Mouse (Mus musculus): ENCODE measurements around the gene Pcnx2.

Pcnx2 gene

GRCm38 (mm10) chr8:125897868-125898788, at the start of gene Pcnx2:
Pcnx2 (minus strand) TSS chr8:125898317.
- no peak for DNase-seq (ENCODE audit: low read depth, low spot score)

- DNase-seq (ENCODE audit: low read depth, low spot score), result no peak
Measured at GRCm38 (mm10) chr8:125944511-125944910, 46.4 kb upstream of the Pcnx2 start.

- peak; percentile 42 for DNase-seq (ENCODE audit: low read depth, low spot score)
Measured at GRCm38 (mm10) chr8:125935649-125936048, 37.5 kb upstream of the Pcnx2 start.

GRCm38 (mm10) chr8:125931822-125932221, 33.7 kb upstream of the Pcnx2 start:
- DNase-seq (ENCODE audit: low read depth, low spot score), result no peak

- DNase-seq (ENCODE audit: low read depth, low spot score), result no peak
Measured at GRCm38 (mm10) chr8:125930276-125931046, 32.3 kb upstream of the Pcnx2 start.

GRCm38 (mm10) chr8:125926636-125927035, 28.5 kb upstream of the Pcnx2 start:
- no peak for DNase-seq (ENCODE audit: low read depth, low spot score)

- no peak for DNase-seq (ENCODE audit: low read depth, low spot score)
Measured at GRCm38 (mm10) chr8:125922333-125922732, 24.2 kb upstream of the Pcnx2 start.

- no peak for DNase-seq (ENCODE audit: low read depth, low spot score)
Measured at GRCm38 (mm10) chr8:125920761-125921160, 22.6 kb upstream of the Pcnx2 start.

GRCm38 (mm10) chr8:125920281-125920680, 22.2 kb upstream of the Pcnx2 start:
- DNase-seq (ENCODE audit: low read depth, low spot score), result no peak

GRCm38 (mm10) chr8:125919560-125919959, 21.4 kb upstream of the Pcnx2 start:
- DNase-seq (ENCODE audit: low read depth, low spot score), result no peak

- no peak for DNase-seq (ENCODE audit: low read depth, low spot score)
Measured at GRCm38 (mm10) chr8:125918719-125919118, 20.6 kb upstream of the Pcnx2 start.

- no peak for DNase-seq (ENCODE audit: low read depth, low spot score)
Measured at GRCm38 (mm10) chr8:125917013-125917412, 18.9 kb upstream of the Pcnx2 start.

- no peak for DNase-seq (ENCODE audit: low read depth, low spot score)
Measured at GRCm38 (mm10) chr8:125914386-125914785, 16.3 kb upstream of the Pcnx2 start.

- DNase-seq (ENCODE audit: low read depth, low spot score), result no peak
Measured at GRCm38 (mm10) chr8:125913206-125913605, 15.1 kb upstream of the Pcnx2 start.

- DNase-seq (ENCODE audit: low read depth, low spot score), result no peak
Measured at GRCm38 (mm10) chr8:125911229-125911580, 13.1 kb upstream of the Pcnx2 start.

GRCm38 (mm10) chr8:125910365-125911228, 12.5 kb upstream of the Pcnx2 start, which contains the start of gene Map3k21:
Map3k21 (plus strand) TSS chr8:125910450.
- DNase-seq (ENCODE audit: low read depth, low spot score), result no peak

- no peak for DNase-seq (ENCODE audit: low read depth, low spot score)
Measured at GRCm38 (mm10) chr8:125909661-125910364, 11.7 kb upstream of the Pcnx2 start.

- no peak for DNase-seq (ENCODE audit: low read depth, low spot score)
Measured at GRCm38 (mm10) chr8:125907311-125907710, 9.2 kb upstream of the Pcnx2 start.

GRCm38 (mm10) chr8:125905341-125905740, 7.2 kb upstream of the Pcnx2 start:
- no peak for DNase-seq (ENCODE audit: low read depth, low spot score)

- DNase-seq (ENCODE audit: low read depth, low spot score), result no peak
Measured at GRCm38 (mm10) chr8:125902521-125902920, 4.4 kb upstream of the Pcnx2 start.

- DNase-seq (ENCODE audit: low read depth, low spot score), result no peak
Measured at GRCm38 (mm10) chr8:125901167-125901566, 3.0 kb upstream of the Pcnx2 start.
